Mouse (Mus musculus) MEL (cell line): ENCODE measurements around the gene Abca2.

Source experiments
- CHD2 ChIP-seq: IDR thresholded peaks from 2 replicates; pipeline ENCODE4 v1.6.1; 2011; ENCODE audit warnings: low read length, improper control_type of control experiment
- CTCF ChIP-seq, 3 experiments: IDR thresholded peaks in 2 of 3; conservative IDR thresholded peaks in 1 of 3; 2 replicates each; pipeline ENCODE4 v1.5.1; 2011 to 2012; ENCODE audit warnings: low read length in 3 of 3, low read depth in 2 of 3, mild to moderate bottlenecking in 2 of 3, improper control_type of control experiment in 1 of 3, inconsistent platforms in 1 of 3, mixed read lengths in 1 of 3, moderate library complexity in 1 of 3; ENCODE audit not compliant: control insufficient read depth in 1 of 3, insufficient read depth in 1 of 3, poor library complexity in 1 of 3, severe bottlenecking in 1 of 3
- GATA1 ChIP-seq: IDR thresholded peaks from 2 replicates; pipeline ENCODE4 v1.6.1; 2011; ENCODE audit warnings: low read depth, low read length, improper control_type of control experiment
- MAX ChIP-seq: IDR thresholded peaks from 2 replicates; pipeline ENCODE4 v1.6.1; 2011; ENCODE audit warnings: low read length, improper control_type of control experiment
- NELFE ChIP-seq: IDR thresholded peaks from 2 replicates; pipeline ENCODE4 v1.6.1; 2011; ENCODE audit warnings: low read depth, low read length, improper control_type of control experiment
- POLR2A ChIP-seq, 2 experiments: IDR thresholded peaks; 2 replicates each; pipeline ENCODE4 v1.6.1; 2011 to 2012; ENCODE audit warnings: low read length in 2 of 2, mild to moderate bottlenecking in 2 of 2, control low read depth in 1 of 2, improper control_type of control experiment in 1 of 2, low read depth in 1 of 2, moderate library complexity in 1 of 2; ENCODE audit not compliant: control insufficient read depth in 1 of 2, insufficient read depth in 1 of 2, poor library complexity in 1 of 2
- RCOR1 ChIP-seq: IDR thresholded peaks from 2 replicates; pipeline ENCODE4 v1.6.1; 2012; ENCODE audit warnings: low read depth, mild to moderate bottlenecking, inconsistent platforms, low read length, improper control_type of control experiment
- ZMIZ1 ChIP-seq: IDR thresholded peaks from 2 replicates; pipeline ENCODE4 v1.6.1; 2012; ENCODE audit warnings: low read depth, mild to moderate bottlenecking, inconsistent platforms, low read length, improper control_type of control experiment, moderate library complexity

DNA sequence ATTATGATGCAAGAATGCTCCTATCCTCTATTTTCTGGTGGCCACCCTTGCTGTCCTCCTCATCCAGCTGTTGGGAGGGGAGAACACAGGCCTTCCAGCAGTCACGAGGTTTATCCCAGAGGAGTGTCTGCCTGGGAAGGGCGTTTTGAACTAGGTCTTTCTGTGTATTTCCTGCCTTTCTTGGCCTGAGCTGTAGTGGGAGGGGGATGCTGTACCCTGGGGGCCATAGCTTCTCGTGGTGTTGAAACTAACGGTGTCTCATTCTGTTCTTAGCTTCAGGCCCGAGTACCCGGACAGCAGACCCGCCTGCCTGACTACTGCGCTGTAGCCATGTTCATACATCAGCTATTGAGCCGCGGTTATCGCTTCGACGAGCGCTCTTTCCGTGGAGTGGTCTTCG is 28.2 kb upstream of the Abca2 start:
- TF ChIP-seq CHD2, result no peak
- no peak; a peak in 1 of 6 replicates for TF ChIP-seq CTCF (IDR thresholded peaks at IDR 0.05 in 2 of 3, conservative IDR thresholded peaks at IDR 0.05 in 1 of 3; ENCODE audit: control insufficient read depth in 1 of 3, insufficient read depth in 1 of 3, low read depth in 2 of 3, low read length in 3 of 3, poor library complexity in 1 of 3, severe bottlenecking in 1 of 3)
- no peak for TF ChIP-seq GATA1
- no peak for TF ChIP-seq NELFE
- no peak for TF ChIP-seq ZMIZ1
- TF ChIP-seq RCOR1, result no peak
- no peak for TF ChIP-seq POLR2A (IDR thresholded peaks at IDR 0.05; ENCODE audit: control insufficient read depth in 1 of 2, insufficient read depth in 1 of 2, low read depth in 1 of 2, low read length in 2 of 2, poor library complexity in 1 of 2)
- no peak for TF ChIP-seq MAX
